Mouse (Mus musculus) spleen, adult 18-20 months (tissue): ENCODE measurements around the gene Tinf2.

Source experiments
- DNase-seq, 2 experiments: peaks; one replicate each; pipeline ENCODE4 v3.0.0; 2022; ENCODE audit warnings: mixed read lengths in 2 of 2

Gene Tinf2

GRCm38 (mm10) chr14:55634874-55635522 is 46.6 kb downstream of the Tinf2 start:
- no peak for DNase-seq

GRCm38 (mm10) chr14:55629312-55629711 is 52.3 kb downstream of the Tinf2 start:
- DNase-seq = peak; percentile 50 to 76

- DNase-seq = no peak
Observed at GRCm38 (mm10) chr14:55628077-55628827, 53.4 kb downstream of the Tinf2 start.
